Mouse (Mus musculus) CD4-positive naive resting alpha-beta T cell, adult 57 days (primary cell): ENCODE results near the gene Slc46a2. TPM values are rescaled to one million over a fixed set of nuclear protein-coding genes. Genes with fewer than 3 reads are reported as not detected.

Experiments used
- total RNA-seq: library from RNA; stranded (reverse); gene quantifications from one replicate; pipeline ENCODE4 v1.2.4, GENCODE M21; 2023

The Slc46a2 gene
- total RNA-seq = not detected

DNA sequence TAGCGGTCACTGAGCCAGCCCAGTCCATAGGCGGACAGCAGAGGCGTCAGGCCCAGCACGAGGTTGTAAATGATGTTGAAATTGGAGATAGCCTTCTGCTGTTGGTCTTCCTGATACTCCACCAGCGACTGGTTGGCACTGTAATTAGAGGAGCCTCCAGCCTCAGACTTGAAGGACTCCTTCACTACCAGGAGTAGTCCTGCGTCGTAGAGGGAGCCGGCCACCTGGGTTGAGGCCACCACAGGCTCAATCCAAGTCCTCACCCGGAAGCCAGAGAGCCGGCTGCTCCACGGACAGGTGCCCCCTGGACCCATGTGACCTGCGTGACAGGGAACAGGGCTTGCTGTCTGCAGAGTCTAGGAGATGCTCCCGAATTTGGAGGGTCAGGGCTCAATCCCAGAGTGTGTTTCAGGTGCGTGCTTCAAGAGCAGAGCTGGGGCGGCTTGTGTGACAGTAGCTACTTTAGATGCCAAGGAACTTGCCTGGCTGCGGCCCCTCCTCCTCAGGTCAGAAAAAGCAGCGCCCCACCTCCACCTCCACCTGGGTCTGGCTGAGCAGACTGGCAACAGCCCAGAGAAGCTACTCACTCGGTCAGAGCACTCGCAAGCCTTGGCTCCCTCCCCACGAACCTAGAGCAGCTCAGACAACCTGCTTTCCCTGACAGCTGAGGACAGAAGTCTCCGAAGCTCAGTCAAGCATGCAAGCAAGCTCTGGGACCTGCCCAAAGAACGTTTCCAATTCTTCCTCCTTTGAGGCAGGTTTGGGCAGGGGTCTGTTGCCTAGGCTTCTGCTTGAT, at the start of gene Slc46a2:
Gene Slc46a2, minus strand, starts transcription at position 449 of the 796 bp plus-strand sequence.

GRCm38 (mm10) chr4:59963405-59964344, 48.8 kb upstream of the Slc46a2 start, which contains the start of gene Mup6:
Mup6 (plus strand) TSS chr4:59964294.

GRCm38 (mm10) chr4:59960610-59961009, 45.8 kb upstream of the Slc46a2 start, which contains the start of gene Mup4:
Mup4 (minus strand) TSS chr4:59960710.

Other genes with a start within 250 kb of the Slc46a2 start
- 34.4 TPM for gene Inip, start 113.5 kb downstream of the Slc46a2 start, total RNA-seq
- 18.8 TPM for gene Snx30, start 109.2 kb downstream of the Slc46a2 start, total RNA-seq
- not detected for gene Mup4, start 45.7 kb upstream of the Slc46a2 start, total RNA-seq
- gene Mup6, start 49.2 kb upstream of the Slc46a2 start, total RNA-seq = not detected
- not detected for gene Mup7, start 155.4 kb upstream of the Slc46a2 start, total RNA-seq
- gene Mup2, start 239.2 kb upstream of the Slc46a2 start, total RNA-seq = not detected